Mouse (Mus musculus) CH12.LX (cell line): Measurements from ENCODE around the gene Krt71.

ENCODE experiments used
- CHD1 ChIP-seq: IDR thresholded peaks from 2 replicates; pipeline ENCODE4 v1.6.1; 2012; ENCODE audit warnings: low read depth, low read length, improper control_type of control experiment, inconsistent platforms
- CTCF ChIP-seq, 2 experiments: IDR thresholded peaks in 1 of 2; conservative IDR thresholded peaks in 1 of 2; 2 replicates each; pipeline ENCODE4 v1.5.1; 2011 to 2012; ENCODE audit warnings: low read depth in 2 of 2, low read length in 2 of 2, improper control_type of control experiment in 1 of 2, inconsistent platforms in 1 of 2, mild to moderate bottlenecking in 1 of 2, moderate library complexity in 1 of 2
- ELF1 ChIP-seq: IDR thresholded peaks from 2 replicates; pipeline ENCODE4 v1.6.1; 2014; ENCODE audit warnings: low read depth, mild to moderate bottlenecking, inconsistent platforms, low read length, improper control_type of control experiment
- EP300 ChIP-seq: IDR thresholded peaks from 2 replicates; pipeline ENCODE4 v1.6.1; 2011; ENCODE audit warnings: low read length, improper control_type of control experiment
- MAX ChIP-seq: IDR thresholded peaks from 2 replicates; pipeline ENCODE4 v1.6.1; 2011; ENCODE audit warnings: low read length, improper control_type of control experiment
- POLR2A ChIP-seq: IDR thresholded peaks from 2 replicates; pipeline ENCODE4 v1.6.1; 2011; ENCODE audit warnings: low read depth, mild to moderate bottlenecking, improper control_type of control experiment, low read length
- SIN3A ChIP-seq: IDR thresholded peaks from 2 replicates; pipeline ENCODE4 v1.6.1; 2012; ENCODE audit warnings: low read length, improper control_type of control experiment, inconsistent platforms
- ZMIZ1 ChIP-seq: IDR thresholded peaks from 2 replicates; pipeline ENCODE4 v1.6.1; 2012; ENCODE audit warnings: low read depth, mild to moderate bottlenecking, inconsistent platforms, low read length, improper control_type of control experiment

GRCm38 (mm10) chr15:101694207-101694606 lies 48.7 kb downstream of the Krt71 start, which contains the start of gene Krt6a:
- TF ChIP-seq POLR2A (no peak), EP300 (no peak), ELF1 (no peak), MAX (no peak), CTCF (conservative IDR thresholded peaks at IDR 0.05 in 1 of 2, IDR thresholded peaks at IDR 0.05 in 1 of 2; ENCODE audit: low read depth in 2 of 2, low read length in 2 of 2) (no peak), SIN3A (no peak), ZMIZ1 (no peak), CHD1 (no peak)
